Mouse (Mus musculus) small intestine, adult 2 months (tissue): ENCODE measurements around the gene Abcg8.

Experiments used
- CTCF ChIP-seq: fragments of 200-500 bp; IDR thresholded peaks from 2 replicates; pipeline ENCODE4 v1.5.1; 2012; ENCODE audit warnings: low read depth, mild to moderate bottlenecking, control low read depth, inconsistent platforms, low read length, moderate library complexity, mixed read lengths; ENCODE audit not compliant: insufficient replicate concordance, insufficient read length; ENCODE audit errors: extremely low read depth
- POLR2A ChIP-seq: fragments of 200-500 bp; IDR thresholded peaks from 2 replicates; pipeline ENCODE4 v1.6.1; 2012; ENCODE audit warnings: low read depth, mild to moderate bottlenecking, control low read depth, inconsistent platforms, low read length, moderate library complexity

DNA sequence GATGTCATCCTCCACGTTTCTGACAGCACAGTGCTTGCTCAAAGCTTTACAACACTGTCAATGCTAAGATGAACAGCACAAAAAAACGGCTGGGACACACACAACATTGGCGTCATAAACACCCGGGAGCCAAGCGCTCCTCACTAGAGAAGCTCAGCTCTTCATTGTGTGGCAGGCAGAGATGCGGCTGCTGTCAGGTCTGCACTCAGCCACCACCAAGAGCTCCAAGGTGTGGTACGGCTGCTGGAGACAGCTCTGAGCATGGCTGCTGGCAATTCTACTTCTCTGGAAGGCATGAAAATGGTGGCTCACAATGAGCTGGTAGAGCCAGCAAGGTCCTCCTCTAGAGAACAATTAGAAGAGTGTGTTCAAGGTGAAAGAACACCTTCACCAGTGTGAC lies 32.7 kb downstream of the Abcg8 start:
- no peak for TF ChIP-seq POLR2A
- no peak for TF ChIP-seq CTCF
